Mouse (Mus musculus): Measurements from ENCODE around the gene C77080.

Gene C77080

GRCm38 (mm10) chr4:129266191-129266590 lies 5.0 kb upstream of the C77080 start:
- DNase-seq = no peak

DNA sequence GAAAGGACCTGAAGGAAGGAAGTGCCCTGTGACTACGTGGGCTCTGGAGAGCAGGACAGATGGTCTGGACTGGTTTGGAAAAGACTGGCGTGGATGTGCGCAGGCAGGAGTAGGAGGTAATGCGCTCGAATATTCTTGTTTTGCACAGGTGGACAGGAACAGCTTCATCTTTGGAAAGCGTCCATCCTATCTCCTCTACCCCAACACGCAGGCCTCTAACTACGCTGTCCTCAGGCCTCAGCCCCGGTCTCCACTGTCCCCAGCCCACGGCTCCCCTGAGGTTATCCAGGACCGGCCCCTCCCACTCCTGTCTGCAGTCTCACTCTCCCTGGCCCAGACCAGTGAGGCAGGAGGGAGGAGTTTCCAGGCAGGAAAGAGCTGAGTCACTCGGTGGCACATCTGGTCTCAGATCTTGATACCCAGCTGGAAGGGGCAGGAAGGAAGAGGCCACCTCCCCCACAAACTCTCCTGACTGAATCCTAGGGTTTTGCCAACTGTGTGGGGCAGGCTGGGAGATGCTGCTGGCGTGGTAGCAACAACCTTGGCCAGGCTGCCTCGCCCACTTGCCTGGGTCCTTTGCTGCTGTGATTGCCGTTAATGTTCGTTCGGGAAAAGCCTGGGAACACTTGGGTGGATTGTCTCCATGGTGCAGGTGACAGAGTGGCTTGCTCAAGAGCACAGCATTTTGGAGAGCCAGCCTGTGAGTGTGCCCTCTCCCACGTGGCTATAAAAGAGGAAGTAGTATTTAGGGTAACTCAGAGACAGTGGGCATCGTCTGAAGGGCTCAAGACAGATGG lies 2.2 kb upstream of the C77080 start:
- DNase-seq = peak; percentile 58 to 63

GRCm38 (mm10) chr4:129260678-129261077 lies 526 bp downstream of the C77080 start:
- no peak for DNase-seq

DNA sequence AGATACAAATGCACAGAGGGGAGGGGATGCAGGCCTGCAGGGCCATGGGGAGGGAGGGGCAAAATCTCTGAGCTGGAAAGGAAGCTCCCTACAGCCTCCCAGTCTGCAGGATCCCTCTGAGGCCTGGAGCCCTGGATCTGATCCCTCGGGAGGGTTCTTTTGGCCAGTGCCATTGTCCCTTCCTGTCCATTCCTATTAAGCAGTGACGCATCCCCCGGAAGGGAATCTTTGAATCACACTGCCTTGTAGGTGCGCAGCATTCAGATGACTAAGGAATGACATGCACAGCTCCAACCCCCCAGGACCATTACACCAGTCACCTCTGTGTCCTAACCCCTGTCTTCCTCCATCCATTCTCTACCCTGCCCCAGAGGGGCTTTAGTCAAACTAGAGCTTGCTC lies 2.1 kb downstream of the C77080 start:
- DNase-seq = no peak

- no peak for DNase-seq
Measured at GRCm38 (mm10) chr4:129256450-129257380, 4.5 kb downstream of the C77080 start.

DNA sequence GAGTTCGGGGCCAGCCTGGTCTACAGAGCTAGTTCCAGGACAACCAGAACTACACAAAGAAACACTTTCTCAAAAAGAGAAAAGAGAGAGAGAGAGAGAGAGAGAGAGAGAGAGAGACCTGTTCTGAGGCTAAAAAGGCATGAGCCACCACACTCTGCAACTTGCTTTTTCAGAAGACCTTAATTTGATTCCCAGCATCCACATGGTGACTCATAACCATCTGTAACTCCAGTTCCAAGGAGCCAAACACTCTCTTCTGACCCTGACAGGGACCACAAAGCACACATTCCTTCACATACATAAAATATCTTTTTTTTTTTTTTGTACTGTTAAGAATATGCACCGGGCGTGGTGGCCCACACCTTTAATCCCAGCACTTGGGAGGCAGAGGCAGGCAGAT lies 6.6 kb downstream of the C77080 start:
- no peak for DNase-seq

GRCm38 (mm10) chr4:129252492-129252891 lies 8.7 kb downstream of the C77080 start:
- no peak for DNase-seq

DNA sequence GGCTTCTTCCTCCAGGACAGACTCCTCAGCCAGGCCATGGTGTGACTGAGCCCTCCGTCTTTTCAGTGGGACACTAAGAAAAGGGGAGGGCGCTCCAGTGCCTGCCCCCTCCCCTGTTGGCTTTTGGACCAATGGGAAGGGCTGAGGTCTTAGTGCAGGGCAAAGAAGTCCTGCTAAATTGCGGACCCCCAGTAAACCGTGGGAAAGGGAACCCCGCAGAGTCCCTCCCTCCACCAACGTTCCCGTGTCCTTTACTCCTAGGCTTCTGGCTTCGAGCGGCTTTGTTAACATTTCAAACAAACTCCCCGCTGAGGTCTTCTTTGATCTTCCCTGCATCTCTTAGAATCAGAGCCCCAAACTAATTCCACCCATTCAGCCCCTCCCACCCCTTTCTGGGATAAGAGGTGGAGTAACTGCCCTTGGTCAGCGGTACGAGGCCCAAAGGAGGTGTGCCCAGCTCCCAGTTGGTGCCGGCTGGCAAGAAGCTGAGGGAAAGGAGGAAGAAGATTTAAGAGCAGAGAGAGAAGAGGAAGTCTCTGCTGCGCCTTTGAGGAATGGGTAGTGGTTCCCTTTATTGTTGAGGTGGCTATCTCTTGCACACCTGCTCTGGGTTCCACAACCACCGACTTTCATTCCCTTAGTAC lies 9.6 kb downstream of the C77080 start:
- DNase-seq = peak; percentile 21

- no peak for DNase-seq
Measured at GRCm38 (mm10) chr4:129250759-129251481, 10.3 kb downstream of the C77080 start.

DNA sequence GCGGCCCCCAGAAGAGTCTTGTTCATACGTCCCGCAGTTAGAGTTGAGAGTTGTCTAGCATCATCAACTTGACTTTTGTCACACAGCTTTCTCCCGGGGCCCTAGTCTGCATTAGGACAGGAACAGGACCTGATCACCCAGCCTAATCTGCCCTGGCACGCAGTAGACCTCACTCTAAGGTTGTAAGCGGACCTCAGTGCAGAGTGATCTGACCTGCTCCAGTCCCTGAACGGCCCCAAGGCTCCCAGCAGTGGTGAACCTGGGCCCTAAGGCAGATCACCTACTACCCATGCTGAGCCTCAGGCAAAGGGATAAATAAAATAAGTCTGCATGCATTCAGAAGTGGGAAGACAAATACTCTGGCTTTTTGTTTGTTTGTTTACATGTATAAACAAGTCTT lies 11.9 kb downstream of the C77080 start:
- no peak for DNase-seq

- DNase-seq = no peak
Measured at GRCm38 (mm10) chr4:129248243-129248767, 12.9 kb downstream of the C77080 start.

DNA sequence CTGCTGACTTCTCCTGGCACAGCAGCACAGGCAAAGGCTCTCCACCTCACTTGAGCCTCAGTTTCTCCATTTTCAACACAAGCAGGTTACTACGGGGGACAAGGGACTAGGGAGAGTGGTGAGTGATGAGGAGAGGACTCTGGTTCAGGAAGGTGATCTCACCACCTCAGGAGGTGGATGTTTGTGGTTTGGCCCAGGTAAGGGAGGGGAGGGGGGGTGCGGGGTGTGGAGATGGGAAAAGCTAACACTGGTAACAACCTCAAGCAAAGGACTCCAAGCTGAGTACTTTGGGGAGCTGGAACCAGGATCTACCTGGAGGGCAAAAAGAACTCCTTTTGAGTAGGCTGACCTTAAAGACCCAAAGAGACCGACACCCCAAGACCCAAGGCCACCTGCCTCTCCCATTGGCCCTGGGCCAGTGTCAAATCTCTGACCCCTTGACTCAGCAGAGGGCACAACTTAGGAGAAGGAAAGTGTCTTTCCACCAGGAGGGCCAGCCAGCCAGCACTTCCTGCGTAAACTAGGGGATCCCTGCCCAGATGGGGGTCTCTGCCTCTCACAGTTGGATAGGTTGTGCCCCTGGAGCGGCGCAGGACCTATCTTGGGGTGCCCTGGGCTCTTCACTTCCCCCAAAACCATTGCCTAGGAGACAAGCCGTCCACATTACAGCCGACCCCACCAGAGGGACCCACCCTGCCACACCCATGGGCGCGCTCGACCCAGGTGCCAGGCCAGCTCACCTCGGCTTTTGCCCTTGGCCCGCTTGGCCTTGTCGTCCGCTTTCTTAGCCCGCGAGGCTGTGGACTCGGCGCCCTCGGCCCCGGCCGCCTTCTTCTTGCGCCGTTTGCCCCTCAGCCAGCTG lies 13.6 kb downstream of the C77080 start:
- DNase-seq = peak; percentile 27 to 28

GRCm38 (mm10) chr4:129246360-129247301 lies 14.6 kb downstream of the C77080 start:
- DNase-seq = no peak

DNA sequence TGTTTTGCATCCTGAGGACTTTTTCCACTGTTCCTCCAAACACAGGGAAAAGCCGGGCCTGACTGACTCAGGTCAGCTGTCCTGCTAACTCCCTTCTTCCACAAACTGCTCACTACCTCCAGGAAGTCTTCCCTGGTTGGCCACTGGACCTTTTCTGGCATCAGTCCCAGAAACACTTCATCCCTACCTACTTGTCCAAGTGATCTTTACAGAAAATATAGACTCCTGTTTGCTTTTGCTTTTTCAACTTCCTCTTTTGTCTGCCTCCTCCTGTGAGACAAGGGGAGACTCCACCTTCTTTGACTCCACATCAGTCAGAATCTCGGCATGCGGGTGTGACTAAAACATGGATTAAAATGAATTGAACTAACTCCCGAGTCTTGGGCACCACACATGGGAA lies 16.4 kb downstream of the C77080 start:
- no peak for DNase-seq

GRCm38 (mm10) chr4:129242761-129243160 lies 18.4 kb downstream of the C77080 start:
- no peak for DNase-seq

GRCm38 (mm10) chr4:129242327-129242726 lies 18.9 kb downstream of the C77080 start:
- DNase-seq = no peak

- DNase-seq = no peak
Measured at GRCm38 (mm10) chr4:129241898-129242297, 19.3 kb downstream of the C77080 start.

DNA sequence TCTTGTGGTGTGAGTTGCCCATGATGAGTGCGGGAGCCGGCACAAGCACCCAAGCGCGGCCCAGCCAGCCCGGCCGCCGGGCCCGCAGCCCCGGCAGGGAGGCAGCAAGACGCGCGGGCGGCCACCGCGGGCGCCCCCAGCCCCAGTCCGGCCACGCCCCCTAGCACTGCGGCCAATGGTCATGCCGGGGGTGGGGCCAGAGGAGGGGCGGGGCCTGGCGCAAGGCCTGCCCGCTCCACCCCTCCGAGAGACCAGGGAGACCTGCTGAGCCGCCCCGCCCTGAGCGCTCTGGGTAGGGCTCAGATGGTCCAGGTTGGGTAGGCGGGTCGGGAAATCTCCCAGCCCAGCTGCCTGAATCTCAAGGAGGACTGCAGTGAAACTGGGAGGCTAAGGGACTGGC lies 22.1 kb downstream of the C77080 start:
- DNase-seq = peak; percentile 34 to 43

DNA sequence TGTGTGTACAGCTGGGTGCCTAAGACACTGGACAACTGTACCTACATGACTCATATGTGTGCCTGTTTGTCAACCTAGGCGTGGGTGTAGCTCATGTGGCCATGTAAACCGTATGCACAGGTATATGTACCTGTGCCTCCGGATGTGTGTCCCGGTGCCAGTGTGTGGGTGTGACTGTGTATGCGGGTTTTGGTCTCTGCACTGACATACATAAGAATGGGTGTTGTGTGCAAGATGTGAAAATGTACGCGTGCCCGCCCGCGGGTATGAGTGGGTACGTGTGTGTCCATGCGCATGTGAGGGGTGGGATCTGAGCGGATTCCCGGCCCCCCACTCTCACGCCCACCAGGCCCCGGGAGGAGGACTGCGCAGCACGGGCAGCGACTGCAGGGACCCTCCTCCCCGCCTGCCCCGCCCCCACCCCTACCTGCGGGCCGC lies 22.6 kb downstream of the C77080 start:
- no peak for DNase-seq

GRCm38 (mm10) chr4:129237843-129238441 lies 23.3 kb downstream of the C77080 start:
- no peak for DNase-seq
